Mouse (Mus musculus): ENCODE results near the gene Il1rl1.

Gene Il1rl1

DNA sequence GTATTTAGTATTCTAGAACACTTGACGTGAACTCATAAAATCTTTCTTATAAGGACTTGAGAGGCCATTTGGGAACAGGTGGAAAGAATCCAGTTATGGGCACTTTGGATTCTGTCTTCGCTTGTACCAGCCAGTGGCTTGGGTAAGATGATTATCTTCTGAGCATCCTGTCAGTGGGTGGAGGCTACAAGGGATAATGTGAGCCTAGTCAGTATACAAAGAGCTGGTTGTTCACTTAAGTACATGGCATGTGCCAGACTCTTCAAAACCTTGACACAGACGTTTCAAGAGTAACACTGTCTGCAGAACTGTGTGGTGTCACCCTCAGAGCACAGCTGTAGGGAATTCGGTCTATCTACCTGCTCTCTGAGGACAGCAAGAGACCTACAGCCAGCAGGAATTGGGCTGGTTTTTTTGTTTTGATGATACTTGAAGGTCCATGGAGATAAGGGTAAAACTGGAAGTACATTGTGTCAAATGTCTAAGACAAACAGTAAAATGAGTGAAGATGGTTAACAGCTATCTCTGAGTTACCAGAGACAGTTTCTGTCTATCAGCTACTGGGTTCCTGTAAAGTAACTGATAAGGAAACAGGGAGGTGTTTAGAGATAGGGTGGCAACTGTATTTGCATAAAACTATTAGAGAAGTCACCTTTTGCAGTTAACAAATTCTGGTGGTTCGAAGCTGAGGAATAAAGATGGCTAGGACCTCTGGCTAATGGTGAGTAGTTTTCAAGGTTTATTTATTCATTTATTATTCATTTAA is at the start of gene Il1rl1:
Il1rl1 (plus strand) TSS at position 661 of the 766 bp plus-strand sequence.
- no peak for DNase-seq

- DNase-seq, result peak; percentile 62
These were observed 49.3 kb upstream of the Il1rl1 start for GRCm38 (mm10) chr1:40380111-40380510.

- DNase-seq, result no peak
These were observed 48.4 kb upstream of the Il1rl1 start for GRCm38 (mm10) chr1:40380990-40381389.

DNA sequence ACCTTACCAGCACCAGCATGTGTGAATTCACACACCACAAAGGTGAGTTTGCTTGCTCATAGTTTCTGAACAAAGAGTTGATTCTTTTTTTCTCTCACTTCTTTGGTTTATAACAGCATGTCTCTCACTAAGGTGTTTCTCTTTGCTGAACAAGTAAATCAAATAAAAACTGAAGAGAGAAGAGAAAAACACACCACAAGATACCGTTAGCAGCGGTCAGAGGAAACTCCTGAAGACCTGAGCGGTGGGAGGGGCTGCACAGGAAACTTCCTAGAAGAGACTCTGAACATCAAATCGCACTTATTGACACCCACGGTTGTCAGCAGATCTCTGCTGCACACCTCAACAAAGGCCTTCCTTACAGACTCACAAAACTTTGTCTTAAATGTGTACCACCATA is 46.5 kb upstream of the Il1rl1 start:
- DNase-seq, result no peak

DNA sequence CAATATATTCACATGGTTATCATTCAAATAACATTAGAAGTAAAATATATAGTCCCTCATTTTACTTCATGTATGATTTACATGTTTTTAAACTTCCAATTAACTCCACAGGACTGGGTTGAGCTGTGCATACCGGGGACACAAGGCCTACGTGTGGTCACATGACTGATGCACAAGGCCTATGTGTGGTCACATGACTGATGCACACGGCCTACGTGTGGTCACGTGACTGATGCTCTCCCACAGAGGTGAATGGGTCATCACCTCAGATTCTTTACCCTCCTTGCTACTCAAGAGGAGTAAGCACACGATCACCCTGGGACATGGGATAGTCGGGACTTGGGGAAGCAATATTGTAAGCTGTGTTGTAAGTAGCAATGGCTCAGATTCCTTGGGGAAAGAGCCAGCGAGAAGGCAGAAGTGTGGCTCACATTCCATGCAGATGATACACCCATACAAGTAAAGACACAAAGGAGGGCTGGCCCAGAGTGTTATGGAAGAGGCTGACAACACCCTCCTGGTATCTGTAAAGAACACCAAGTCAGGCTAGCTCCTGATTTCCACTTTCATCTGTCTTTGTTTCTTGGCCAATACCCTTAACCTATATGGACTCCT is 44.3 kb upstream of the Il1rl1 start:
- DNase-seq, result no peak

DNA sequence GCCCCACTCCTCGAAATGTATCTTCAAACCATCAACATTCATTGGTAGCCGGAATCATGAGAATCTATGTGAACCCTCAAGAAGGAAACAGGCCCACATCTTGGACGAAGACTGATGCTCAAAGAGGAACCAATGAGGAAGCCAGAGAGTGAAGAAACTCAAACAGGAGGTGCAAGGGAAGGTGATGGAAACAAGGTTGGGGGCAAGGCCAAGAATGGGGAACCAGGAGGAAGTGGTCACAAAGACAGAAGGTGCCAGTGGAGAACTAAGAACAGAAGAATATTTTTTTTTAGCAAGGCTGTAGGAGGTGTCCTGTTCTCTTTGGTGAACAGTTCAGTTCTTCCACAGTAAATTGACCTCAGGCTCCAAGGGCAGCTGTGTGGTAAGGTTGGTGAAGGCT is 38.0 kb upstream of the Il1rl1 start:
- DNase-seq, result no peak

DNA sequence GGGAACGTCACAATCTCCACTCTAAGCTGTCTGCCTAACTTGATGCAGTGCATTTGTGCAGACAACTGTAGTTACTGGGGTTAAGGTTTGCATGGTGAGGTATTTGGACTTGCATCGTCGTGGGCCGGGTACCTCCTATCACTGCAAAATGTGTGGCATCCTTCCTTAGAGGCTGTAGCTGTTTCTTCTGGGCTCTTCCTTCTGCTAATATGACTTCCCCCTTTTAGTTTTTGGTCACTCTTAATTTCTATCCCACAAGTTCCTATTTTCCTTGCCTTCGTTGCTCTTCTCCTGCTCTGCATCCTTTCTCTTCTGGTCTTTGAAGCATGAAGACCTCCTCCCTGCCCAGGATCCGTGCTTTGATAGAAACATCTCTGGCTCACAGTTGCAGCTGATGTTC is 36.8 kb upstream of the Il1rl1 start:
- DNase-seq, result no peak

- DNase-seq, result no peak
These were observed 36.2 kb upstream of the Il1rl1 start for GRCm38 (mm10) chr1:40393214-40393613.

GRCm38 (mm10) chr1:40399639-40400038 is 29.7 kb upstream of the Il1rl1 start:
- DNase-seq, result no peak

DNA sequence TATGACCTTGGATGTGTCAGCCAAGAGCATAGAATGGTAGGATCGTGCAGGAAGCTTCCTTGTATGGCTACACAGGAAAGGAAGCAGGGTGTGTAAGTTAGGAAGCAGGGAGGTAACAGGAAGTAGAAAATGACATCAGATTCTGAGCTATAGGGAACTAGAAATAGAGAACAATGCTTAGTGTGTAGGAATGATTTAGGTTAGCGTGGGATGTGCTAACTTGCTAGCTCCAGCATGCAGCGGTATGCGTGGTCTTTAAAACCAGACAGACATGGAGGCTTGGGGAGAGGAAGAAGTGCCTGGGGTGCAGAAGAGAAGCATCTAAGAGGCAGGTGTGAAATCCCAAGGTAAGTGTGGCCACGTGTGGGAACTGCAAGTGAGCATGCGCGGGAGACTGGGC is 24.7 kb upstream of the Il1rl1 start:
- no peak for DNase-seq

- DNase-seq, result no peak
These were observed 19.5 kb upstream of the Il1rl1 start for GRCm38 (mm10) chr1:40409882-40410281.

DNA sequence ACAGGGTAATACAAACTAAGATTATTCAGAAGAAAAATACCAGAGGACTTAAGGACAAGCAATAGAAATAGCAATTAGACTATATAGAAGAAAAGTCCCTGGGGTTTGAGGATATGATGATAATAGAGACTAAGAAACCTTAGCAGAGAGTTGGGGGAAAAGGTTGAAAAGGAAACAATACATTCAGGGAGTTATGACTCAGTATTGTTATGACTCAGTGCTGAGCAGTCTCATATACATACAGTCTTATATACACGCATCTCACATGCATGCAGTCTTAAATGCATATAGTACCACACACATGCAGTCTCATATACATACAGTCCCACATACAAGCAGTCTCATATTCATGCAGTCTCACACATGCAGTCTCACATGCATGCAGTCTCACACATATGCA is 16.3 kb upstream of the Il1rl1 start:
- DNase-seq, result no peak

DNA sequence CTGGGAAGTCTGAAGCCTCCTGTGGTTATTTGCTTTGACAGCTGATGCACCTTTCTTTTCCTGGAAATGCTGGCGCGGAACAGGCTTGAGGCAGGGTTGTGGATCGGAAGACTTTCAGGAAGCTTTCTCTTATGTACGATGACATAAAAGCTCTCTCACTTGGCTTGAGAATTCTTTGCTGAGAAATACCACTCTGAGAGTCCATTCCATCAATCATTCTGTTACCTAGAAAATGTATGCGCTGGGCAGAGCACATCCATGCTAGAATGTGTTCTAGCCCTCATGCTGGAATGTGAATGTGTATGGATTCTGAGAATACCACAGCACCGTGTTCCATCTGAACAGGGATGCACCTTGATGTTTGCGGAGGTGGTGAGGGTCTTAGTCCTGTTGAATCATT is 15.1 kb upstream of the Il1rl1 start:
- DNase-seq, result no peak

GRCm38 (mm10) chr1:40414863-40415656 is 14.3 kb upstream of the Il1rl1 start:
- DNase-seq, result no peak

GRCm38 (mm10) chr1:40417034-40417433 is 12.3 kb upstream of the Il1rl1 start:
- DNase-seq, result no peak

DNA sequence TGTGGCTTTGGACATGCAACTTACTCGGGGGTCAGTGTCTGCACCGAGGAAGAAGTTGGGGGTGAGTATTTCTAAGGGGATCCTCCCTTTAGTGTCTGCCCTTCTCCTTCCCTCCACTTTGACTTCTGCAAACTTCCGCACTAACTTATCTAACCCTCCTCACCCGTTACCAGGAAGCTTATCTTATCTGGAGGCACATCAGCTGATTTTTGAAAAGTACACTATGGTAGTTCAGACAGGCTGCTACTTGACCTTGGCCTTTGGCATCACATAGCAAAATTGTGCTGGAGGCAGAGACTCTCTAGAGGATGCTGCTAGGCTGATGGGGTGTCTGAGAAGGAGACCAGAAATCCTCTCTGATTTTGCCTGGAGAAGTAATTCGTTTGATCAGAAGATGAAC is 10.9 kb upstream of the Il1rl1 start:
- peak; percentile 11 for DNase-seq

DNA sequence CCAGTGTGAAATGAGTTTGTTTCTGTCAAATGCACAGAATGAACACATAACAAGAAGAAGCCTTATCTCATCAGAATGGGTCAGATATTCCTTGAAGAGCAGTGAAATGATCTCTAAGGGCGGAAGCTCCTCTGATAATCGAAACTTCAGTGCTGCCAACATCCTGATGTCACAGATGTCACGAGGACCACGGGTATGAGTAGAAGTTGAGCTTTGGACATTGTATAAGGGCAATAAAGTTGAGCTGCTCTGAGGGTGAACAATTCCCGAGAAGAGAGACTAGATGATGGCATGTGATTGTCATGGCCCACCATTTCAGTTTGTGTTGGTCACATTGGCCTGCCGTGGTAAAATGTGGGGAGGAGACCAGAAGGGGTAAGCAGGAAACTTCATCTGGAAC is 5.5 kb upstream of the Il1rl1 start:
- no peak for DNase-seq

DNA sequence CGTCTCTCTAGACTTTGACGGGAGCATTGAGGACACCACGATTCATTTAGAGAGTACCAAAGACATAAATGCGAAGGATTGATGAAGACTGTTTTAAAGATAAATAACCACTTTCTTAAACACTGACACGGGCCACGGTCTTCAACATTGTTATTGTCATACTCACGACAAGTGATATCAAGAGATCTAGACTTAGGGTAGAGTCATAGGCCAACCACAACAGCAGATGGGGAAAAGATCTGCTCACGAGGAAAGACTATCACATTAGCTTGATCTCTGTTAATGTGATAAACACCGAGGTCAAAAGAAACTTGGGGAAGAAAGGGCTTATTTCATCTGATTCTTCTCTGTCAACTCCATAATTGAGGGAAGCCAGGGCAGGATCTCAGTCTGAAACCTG is 2.1 kb upstream of the Il1rl1 start:
- no peak for DNase-seq

DNA sequence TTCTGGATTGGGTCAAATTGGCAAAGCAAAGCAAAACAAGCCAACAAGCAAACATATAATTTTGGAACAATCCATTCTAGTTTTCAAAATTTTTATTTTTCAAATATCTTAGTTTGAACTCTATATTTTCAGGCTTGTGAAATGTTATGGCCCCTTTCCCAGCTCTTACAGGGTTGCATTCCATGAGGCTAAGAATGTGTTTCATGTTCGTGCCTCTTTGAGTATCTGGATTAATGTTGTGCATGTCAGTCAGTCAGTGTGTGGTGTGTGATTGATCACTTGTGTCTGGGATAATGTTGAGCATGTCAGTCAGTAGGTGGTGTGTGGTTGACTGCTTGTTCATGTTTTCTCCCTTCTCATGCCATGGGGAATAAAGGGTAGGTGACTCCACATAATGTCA is 1.5 kb upstream of the Il1rl1 start:
- DNase-seq, result no peak

DNA sequence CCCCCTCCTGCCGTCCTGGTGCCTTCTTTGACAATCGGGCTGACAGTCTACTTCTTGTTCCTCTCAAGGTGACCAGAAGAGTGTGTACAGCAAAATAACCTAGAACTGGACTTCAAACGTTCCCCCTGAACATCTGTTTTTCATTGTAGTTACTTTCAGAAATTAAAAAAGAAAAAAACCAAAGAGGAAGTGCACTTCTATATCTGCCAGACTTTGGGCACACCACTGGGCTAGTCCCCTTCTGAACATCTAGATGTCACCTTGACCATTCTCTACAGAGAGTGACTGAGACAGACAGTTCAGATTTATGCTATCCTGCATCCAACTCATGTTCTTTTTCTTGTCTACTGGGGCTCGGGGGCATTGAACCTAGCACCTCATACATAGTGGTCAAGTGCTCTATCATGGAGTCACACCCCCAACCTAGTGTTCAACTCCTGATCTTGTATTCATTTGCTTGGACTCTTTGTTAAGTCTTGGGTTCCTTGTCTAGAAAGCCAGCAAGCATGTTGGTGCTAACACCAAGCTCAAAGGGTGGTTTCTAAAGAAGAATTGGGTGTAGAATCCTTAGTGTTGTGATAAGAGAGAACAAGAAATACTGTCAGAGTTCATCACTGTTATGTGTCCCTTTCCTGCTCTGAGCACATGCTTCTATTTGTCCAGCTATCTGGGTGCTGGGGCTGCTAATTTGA is 919 bp downstream of the Il1rl1 start:
- DNase-seq, result no peak

DNA sequence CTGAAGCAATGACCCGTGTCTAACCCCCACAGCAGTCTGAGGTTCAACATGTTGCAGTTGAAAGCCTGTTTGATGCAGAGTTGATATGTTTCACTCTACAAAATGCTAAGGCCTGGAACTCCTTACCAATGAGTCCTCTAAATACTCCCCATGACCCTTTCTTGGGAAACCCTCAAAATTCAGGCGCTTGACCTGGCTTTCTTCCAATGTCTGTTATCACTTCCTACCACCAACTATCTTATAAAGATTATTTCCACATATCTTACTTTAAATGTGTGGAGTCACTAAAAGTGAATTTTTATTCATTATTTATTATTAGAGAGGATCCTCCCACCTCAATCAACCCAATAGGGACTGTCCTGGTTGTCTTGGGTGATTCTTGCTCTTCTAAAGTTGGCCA is 2.8 kb downstream of the Il1rl1 start:
- no peak for DNase-seq

DNA sequence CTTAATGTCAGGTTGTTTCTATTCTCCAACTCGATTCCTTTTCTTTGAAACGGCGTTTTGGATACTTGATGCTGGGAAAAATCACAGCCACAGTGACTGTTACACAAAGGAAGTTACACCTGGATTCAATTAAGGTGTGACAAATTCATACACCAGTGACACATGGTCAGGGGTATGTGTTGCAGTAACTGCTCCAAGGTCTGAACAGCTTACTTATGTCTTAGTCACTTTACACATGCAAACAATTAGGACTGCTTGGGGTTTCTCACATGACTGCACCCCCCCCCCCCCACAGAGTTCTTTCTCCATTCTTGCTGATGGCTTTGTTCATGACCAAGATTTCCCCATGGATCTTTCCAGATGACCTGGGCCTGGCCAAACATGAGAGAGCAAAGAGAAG is 6.6 kb downstream of the Il1rl1 start:
- no peak for DNase-seq

DNA sequence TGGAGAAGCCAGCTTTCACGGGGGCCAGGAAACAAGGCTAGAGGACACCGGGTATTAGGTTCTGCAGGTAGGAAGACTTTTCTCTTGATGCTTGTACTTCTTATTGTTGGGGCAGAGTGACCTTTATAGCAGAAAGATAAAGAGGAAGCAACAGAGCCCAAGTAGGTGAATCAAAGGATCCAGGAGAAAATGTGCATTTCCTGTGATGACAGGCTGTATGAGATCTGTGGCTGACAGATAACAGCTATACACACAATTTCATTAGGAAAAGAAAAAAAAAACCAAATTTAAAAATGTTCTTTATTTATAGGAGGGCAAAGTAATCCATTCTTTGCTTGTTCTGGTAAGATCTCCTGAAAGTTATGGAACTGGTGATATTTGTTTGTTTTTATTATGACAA is 8.0 kb downstream of the Il1rl1 start:
- no peak for DNase-seq
